Mouse (Mus musculus) macrophage (primary cell): ENCODE measurements at regions not wholly inside any gene's neighbourhood (a gene's known extent, or its start where the extent isn't known, plus 50 kb on each side); places are given as distances from the start of the nearest gene placed in this dataset.

ENCODE experiments used
- H3K27ac ChIP-seq: fragments of 350-480 bp; formaldehyde crosslinking; 2 replicates; pipeline ENCODE4 v1.9.0; 2021
- H3K36me3 ChIP-seq: fragments of 350-480 bp; formaldehyde crosslinking; 2 replicates; pipeline ENCODE4 v1.9.0; 2021; ENCODE audit errors: inconsistent target
- H3K4me3 ChIP-seq: fragments of 350-480 bp; formaldehyde crosslinking; 2 replicates; pipeline ENCODE4 v1.9.0; 2021; ENCODE audit errors: inconsistent target
- H3K79me2 ChIP-seq: fragments of 350-480 bp; formaldehyde crosslinking; 2 replicates; pipeline ENCODE4 v1.9.0; 2021; ENCODE audit errors: inconsistent target
- WGBS: methylation state at CpG from one replicate; pipeline ENCODE4 v1.1.7; 2026; ENCODE audit warnings: inconsistent platforms; ENCODE audit not compliant: missing documents; 5-methylcytosine and 5-hydroxymethylcytosine counted together

DNA sequence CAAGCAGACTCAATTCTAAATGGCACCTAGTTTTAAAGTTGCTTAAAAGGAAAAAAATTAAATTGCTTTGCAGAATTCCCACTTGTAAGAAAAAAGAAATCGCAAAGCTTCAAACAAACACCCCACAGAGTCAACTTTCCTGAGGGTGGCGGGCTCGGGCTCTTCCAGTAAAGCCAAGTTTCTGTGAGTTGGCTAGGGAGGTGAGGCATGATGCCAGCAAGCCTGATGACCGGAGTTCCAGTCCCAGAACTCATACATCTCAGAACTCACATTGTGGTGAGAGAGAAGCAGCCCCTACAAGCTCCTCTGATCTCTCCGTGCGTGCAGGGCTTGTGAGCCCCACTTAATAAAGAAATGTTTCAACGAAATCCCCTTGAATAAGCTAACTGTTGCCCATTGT is 328.7 kb upstream of the Gm5148 start:
- 97% methylated on average over 7 of the region's 7 CpGs for WGBS

GRCm38 (mm10) chr3:38051748-38052147 is 327.5 kb upstream of the Gm5148 start:
- Histone ChIP-seq H3K36me3 (no peaks in the 10 kb centered on the region), H3K79me2 (no peaks in the 10 kb centered on the region), H3K4me3 (no peak overlapping the region), H3K27ac (no peak overlapping the region)
- 90% methylated on average over 11 of the region's 11 CpGs for WGBS

More for the DNA sequence above, 328.7 kb upstream of the Gm5148 start:
- Histone ChIP-seq H3K27ac (no peak overlapping the region), H3K79me2 (no peaks in the 10 kb centered on the region), H3K36me3 (no peaks in the 10 kb centered on the region), H3K4me3 (no peak overlapping the region)

DNA sequence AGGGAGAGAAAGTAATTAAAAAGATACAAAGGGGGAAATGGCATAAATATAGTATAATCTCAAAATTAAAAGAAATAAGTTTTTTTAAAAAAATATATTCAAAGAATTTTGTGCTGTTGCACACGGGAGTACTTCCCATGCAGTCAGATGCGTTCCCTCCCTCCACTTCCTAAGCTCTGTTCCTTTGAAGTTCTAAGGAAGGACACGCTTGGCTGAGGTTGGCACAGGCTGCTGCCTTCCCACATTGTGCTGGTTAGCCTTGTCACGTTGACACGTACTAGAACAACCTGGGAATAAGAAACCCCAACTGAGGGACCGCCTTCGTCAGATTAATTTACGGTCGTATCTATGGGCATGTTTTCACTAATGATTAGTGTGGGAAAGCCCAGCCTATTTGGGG is 326.6 kb upstream of the Gm5148 start:
- Histone ChIP-seq H3K27ac (no peak overlapping the region), H3K4me3 (no peak overlapping the region), H3K36me3 (no peaks in the 10 kb centered on the region), H3K79me2 (no peaks in the 10 kb centered on the region)
- WGBS: 82% methylated on average over 9 of the region's 9 CpGs

DNA sequence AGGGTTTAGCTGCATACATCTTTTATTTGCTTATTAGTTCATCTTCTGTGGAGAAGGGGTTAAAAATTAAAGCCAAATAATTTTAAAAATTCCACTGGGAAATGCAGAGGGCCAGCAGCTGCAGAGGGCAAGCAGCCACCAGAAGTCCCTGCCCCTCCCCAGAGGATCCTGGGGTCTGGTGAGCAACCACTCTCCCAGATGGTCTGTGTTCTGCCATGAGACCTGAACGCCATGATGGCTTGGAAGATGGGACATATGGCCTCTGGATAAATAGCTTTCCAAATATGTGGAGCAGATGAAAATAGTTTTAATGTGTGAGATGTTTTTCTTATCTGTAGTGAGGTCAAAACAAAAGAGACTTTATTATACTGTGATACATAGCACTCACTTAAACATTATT is 326.1 kb upstream of the Gm5148 start:
- no peaks in the 10 kb centered on the region for H3K79me2 ChIP-seq
- no peak overlapping the region for H3K27ac ChIP-seq
- H3K4me3 ChIP-seq: no peak overlapping the region
- no peaks in the 10 kb centered on the region for H3K36me3 ChIP-seq
- 100% methylated on average over 1 of the region's 1 CpGs for WGBS

GRCm38 (mm10) chr3:38049290-38049689 is 325.0 kb upstream of the Gm5148 start:
- no peaks in the 10 kb centered on the region for H3K79me2 ChIP-seq
- H3K4me3 ChIP-seq: no peak overlapping the region
- no peaks in the 10 kb centered on the region for H3K36me3 ChIP-seq
- H3K27ac ChIP-seq: no peak overlapping the region
- WGBS: 93% methylated on average over 2 of the region's 2 CpGs

DNA sequence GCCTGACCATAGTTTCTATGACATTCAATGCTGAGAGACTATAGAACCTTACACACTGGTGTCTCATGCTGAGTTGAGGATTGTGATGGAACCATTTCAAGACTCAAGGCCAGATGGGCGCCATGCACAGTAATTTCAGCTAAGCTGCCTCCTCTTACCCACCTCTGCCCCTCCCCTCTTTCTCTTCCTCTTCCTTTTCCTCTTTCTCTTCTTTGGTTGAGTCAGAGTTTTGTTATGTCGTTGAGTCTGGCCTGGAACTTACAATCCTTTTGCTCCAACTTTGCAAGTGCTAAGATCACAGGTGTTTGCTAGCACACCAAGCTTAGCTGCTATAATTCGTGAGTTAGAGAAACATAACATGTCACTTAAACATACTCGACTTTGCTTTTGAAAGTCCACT is 323.2 kb upstream of the Gm5148 start:
- Histone ChIP-seq H3K79me2 (no peaks in the 10 kb centered on the region), H3K4me3 (no peak overlapping the region), H3K36me3 (no peaks in the 10 kb centered on the region), H3K27ac (no peak overlapping the region)
- WGBS: 58% methylated on average over 4 of the region's 4 CpGs

DNA sequence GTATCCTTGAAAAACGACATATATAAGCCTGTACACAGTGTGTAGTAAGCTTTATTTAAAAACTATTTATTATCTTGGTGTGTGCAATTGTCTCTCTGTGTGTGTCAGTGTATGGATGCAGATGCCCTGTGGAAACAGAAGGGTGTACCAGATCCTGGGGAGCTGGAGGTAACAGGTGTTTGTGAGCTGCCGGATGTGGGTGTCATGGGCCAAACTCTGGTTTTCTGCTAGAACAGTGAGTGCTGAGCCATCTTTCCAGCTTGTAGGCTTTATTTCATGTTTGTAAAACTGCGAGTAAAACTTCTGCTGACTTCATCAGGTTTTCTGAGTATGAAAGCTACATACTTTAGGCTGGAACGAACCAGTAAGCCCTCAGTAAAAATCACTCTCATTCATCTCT is 322.3 kb upstream of the Gm5148 start:
- WGBS: 93% methylated on average over 4 of the region's 4 CpGs

GRCm38 (mm10) chr3:38045989-38046388 is 321.7 kb upstream of the Gm5148 start:
- Histone ChIP-seq H3K36me3 (no peaks in the 10 kb centered on the region), H3K27ac (no peak overlapping the region), H3K4me3 (no peak overlapping the region), H3K79me2 (no peaks in the 10 kb centered on the region)
- 89% methylated on average over 2 of the region's 2 CpGs for WGBS

More for the DNA sequence above, 322.3 kb upstream of the Gm5148 start:
- H3K4me3 ChIP-seq: no peak overlapping the region
- H3K79me2 ChIP-seq: no peaks in the 10 kb centered on the region
- no peaks in the 10 kb centered on the region for H3K36me3 ChIP-seq
- H3K27ac ChIP-seq: no peak overlapping the region

- no peak overlapping the region for H3K27ac ChIP-seq
- H3K79me2 ChIP-seq: no peaks in the 10 kb centered on the region
- H3K36me3 ChIP-seq: no peaks in the 10 kb centered on the region
- WGBS: 94% methylated on average over 6 of the region's 6 CpGs
- no peak overlapping the region for H3K4me3 ChIP-seq
Observed at GRCm38 (mm10) chr3:38045523-38045922, 321.2 kb upstream of the Gm5148 start.

DNA sequence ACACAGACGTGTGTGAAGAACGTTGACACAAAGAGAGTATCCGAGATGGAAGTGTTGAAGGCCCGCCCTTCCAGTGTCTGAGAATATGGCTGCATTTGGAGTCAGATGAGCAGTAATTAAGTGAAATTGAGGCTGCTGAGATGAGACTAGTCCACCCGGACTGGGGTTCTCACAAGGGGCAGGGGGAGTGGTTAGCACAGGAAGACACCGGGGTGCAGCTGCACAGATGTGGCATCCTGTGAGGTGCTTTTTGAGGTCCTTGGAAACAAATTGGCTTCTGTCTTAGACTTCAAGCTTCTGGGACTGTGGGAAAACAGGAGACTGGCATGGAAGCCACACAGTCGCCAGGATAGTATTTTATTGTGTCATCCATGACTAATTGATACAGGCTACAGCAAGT is 320.0 kb upstream of the Gm5148 start:
- no peaks in the 10 kb centered on the region for H3K79me2 ChIP-seq
- H3K4me3 ChIP-seq: no peak overlapping the region
- H3K36me3 ChIP-seq: no peaks in the 10 kb centered on the region
- no peak overlapping the region for H3K27ac ChIP-seq
- WGBS: 67% methylated on average over 7 of the region's 7 CpGs

- H3K4me3 ChIP-seq: no peak overlapping the region
- no peak overlapping the region for H3K27ac ChIP-seq
- no peaks in the 10 kb centered on the region for H3K79me2 ChIP-seq
- H3K36me3 ChIP-seq: no peaks in the 10 kb centered on the region
- 70% methylated on average over 6 of the region's 6 CpGs for WGBS
Observed at GRCm38 (mm10) chr3:38042614-38043013, 318.3 kb upstream of the Gm5148 start.

GRCm38 (mm10) chr3:38036131-38036530 is 311.8 kb upstream of the Gm5148 start:
- Histone ChIP-seq H3K27ac (no peak overlapping the region), H3K79me2 (no peaks in the 10 kb centered on the region), H3K36me3 (no peaks in the 10 kb centered on the region), H3K4me3 (no peak overlapping the region)

GRCm38 (mm10) chr3:38034138-38034537 is 309.8 kb upstream of the Gm5148 start:
- H3K27ac ChIP-seq: no peak overlapping the region
- WGBS: 87% methylated on average over 3 of the region's 3 CpGs

GRCm38 (mm10) chr3:38014768-38015167 is 290.5 kb upstream of the Gm5148 start:
- no peaks in the 10 kb centered on the region for H3K36me3 ChIP-seq
- H3K4me3 ChIP-seq: no peak overlapping the region
- H3K79me2 ChIP-seq: no peaks in the 10 kb centered on the region
- no peak overlapping the region for H3K27ac ChIP-seq
- 92% methylated on average over 1 of the region's 1 CpGs for WGBS

More at GRCm38 (mm10) chr3:38034138-38034537, 309.8 kb upstream of the Gm5148 start:
- Histone ChIP-seq H3K79me2 (no peaks in the 10 kb centered on the region), H3K4me3 (no peak overlapping the region), H3K36me3 (no peaks in the 10 kb centered on the region)

- Histone ChIP-seq H3K36me3 (no peaks in the 10 kb centered on the region), H3K4me3 (no peak overlapping the region), H3K27ac (no peak overlapping the region), H3K79me2 (no peaks in the 10 kb centered on the region)
- 48% methylated on average over 4 of the region's 4 CpGs for WGBS
Observed at GRCm38 (mm10) chr3:38009168-38009567, 284.9 kb upstream of the Gm5148 start.

DNA sequence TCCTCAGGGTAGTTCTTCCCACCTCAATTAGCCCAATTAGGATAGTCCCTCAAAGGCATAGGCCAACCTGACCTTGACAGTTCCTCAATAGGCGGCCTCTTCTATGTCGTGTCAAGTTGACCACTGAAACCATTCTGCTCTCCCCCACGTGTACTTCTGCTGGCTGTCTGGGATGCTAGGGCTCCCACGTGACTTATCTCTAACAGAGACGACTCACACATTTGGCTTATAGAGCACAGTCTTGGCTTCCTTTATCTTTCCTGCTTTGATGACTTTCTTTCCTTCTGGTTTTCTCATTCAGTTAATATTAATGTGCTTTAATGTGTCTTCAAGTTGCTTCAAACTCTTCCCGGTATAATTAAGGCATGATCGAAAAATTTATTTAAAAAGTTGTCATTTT is 284.0 kb upstream of the Gm5148 start:
- Histone ChIP-seq H3K4me3 (no peak overlapping the region), H3K27ac (no peak overlapping the region), H3K36me3 (no peaks in the 10 kb centered on the region), H3K79me2 (no peaks in the 10 kb centered on the region)
- WGBS: 63% methylated on average over 7 of the region's 7 CpGs
